Mouse (Mus musculus) midbrain, postnatal 0 days (tissue): ENCODE results near the gene Ddhd1. TPM values are rescaled to one million over a fixed set of nuclear protein-coding genes. Genes with fewer than 3 reads are reported as not detected.

Experiments
- ATAC-seq: fragments of 200-750 bp; cut with Nextera tagmentation; 2 replicates; pipeline ENCODE4 v1.8.0; 2017; ENCODE audit warnings: moderate number of reproducible peaks, mild to moderate bottlenecking, moderate TSS enrichment, moderate library complexity; ENCODE audit not compliant: low FRiP score
- DNase-seq: peaks from one replicate; pipeline ENCODE4 v3.0.0-alpha.2; 2015; ENCODE audit warnings: low spot score
- H3K27ac ChIP-seq: fragments of 300-500 bp; sonication (generic); 2 replicates; pipeline ENCODE4 v1.5.1; 2014; ENCODE audit warnings: low read depth, mild to moderate bottlenecking, low read length, mixed read lengths
- H3K27me3 ChIP-seq: fragments of 300-500 bp; sonication (generic); 2 replicates; pipeline ENCODE4 v1.6.1; 2014; ENCODE audit warnings: low read length, control low read depth, mixed read lengths; ENCODE audit not compliant: insufficient read depth
- H3K36me3 ChIP-seq: fragments of 300-500 bp; sonication (generic); 2 replicates; pipeline ENCODE4 v1.6.1; 2014; ENCODE audit warnings: low read length, control low read depth, mixed read lengths; ENCODE audit not compliant: insufficient read depth
- H3K4me1 ChIP-seq: fragments of 300-500 bp; sonication (generic); 2 replicates; pipeline ENCODE4 v1.6.1; 2014; ENCODE audit warnings: mild to moderate bottlenecking, control low read depth, antibody characterized with exemption, low read length, mixed read lengths; ENCODE audit not compliant: insufficient read depth
- H3K4me2 ChIP-seq: fragments of 300-500 bp; sonication (generic); 2 replicates; pipeline ENCODE4 v1.6.1; 2014; ENCODE audit warnings: low read depth, mild to moderate bottlenecking, low read length, mixed read lengths; ENCODE audit not compliant: poor library complexity, severe bottlenecking
- H3K4me3 ChIP-seq: fragments of 300-500 bp; sonication (generic); 2 replicates; pipeline ENCODE4 v1.5.1; 2014; ENCODE audit warnings: low read depth, mild to moderate bottlenecking, low read length, moderate library complexity
- H3K9ac ChIP-seq: fragments of 300-500 bp; sonication (generic); replicated peaks from 2 replicates; pipeline ENCODE4 v1.6.1; 2014; ENCODE audit warnings: mild to moderate bottlenecking, low read length, moderate library complexity, mixed read lengths; ENCODE audit not compliant: poor library complexity, severe bottlenecking
- H3K9me3 ChIP-seq: fragments of 300-500 bp; sonication (generic); 2 replicates; pipeline ENCODE4 v1.6.1; 2016; ENCODE audit warnings: low read length, control low read depth
- CTCF ChIP-seq: IDR thresholded peaks from 2 replicates; pipeline ENCODE4 v1.5.1; 2016; ENCODE audit warnings: antibody characterized with exemption, mild to moderate bottlenecking
- WGBS: fragments of 180-500 bp; shearing (Covaris S2); extraction: QIAGEN DNeasy Blood & Tissue Kit; methylation state at CpG from one replicate; pipeline ENCODE4 v1.1.7; 2014; 5-methylcytosine and 5-hydroxymethylcytosine counted together
- microRNA-seq: library from miRNA; unstranded; fragments of <30 nt; microRNA quantifications from one replicate; pipeline ENCODE4, GENCODE M21; 2016; ENCODE audit warnings: borderline number of aligned reads
- polyA plus RNA-seq: library from polyadenylated mRNA; unstranded; fragments of >200 nt; fragmentation: Nextera tagmentation; extraction: Ambion mirVana; gene quantifications from 2 replicates; pipeline ENCODE4 v1.2.1, GENCODE M21; 2015
- total RNA-seq: library from RNA; depleted of rRNA; stranded (reverse); fragments of >200 nt; gene quantifications from 2 replicates; pipeline ENCODE4 v1.2.3, GENCODE M21; 2014; rRNA removed

Gene Ddhd1
- total and polyA plus RNA-seq, 2 experiments from 2014 or later = 14.9 to 61.3 TPM

DNA sequence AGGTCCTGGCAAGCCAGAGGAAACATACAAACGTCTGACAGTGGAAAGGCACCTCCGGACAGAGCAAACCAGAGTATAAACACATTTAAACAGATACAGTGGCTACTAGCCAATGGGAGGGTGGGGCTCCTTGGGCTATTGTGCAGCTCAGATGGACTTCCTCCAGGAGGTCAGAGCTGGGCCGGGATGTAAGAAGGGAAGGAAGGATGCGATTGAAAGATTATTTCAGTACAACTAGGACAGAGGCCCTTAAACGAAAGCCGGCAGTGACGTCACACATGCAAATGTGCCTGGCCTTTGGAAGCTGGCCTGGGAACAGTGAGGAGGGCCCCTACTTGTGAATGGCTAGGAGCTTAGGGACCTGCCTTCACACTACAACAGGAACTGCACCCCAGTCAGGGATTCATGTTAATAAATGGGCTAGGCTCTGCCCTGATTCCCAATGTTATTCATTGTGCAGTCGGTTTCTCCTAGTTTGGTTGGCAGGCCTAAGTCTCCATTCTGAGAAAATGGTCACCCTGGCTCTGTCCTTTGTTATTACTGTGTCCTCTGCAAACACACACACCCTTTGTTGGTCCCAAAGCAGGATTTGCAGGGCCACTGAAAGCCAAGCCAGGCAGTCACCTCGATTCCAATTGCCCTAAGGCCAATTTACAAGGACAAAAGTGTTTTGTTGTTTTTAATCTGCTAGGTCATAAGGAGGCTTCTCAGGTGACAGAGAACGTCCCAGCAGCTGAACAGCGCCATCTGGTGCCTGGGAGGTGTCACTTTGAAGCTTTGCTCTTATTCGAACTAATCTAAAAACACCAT lies 118.1 kb downstream of the Ddhd1 start:
- 41% methylated on average over 12 of the region's 12 CpGs for WGBS
- Histone ChIP-seq H3K4me2 (no peak overlapping the region), H3K4me1 (no peaks in the 10 kb centered on the region), H3K4me3 (no peak overlapping the region), H3K27ac (peak overlapping the region; percentile 55; the same call in 1 of the 2 replicates), H3K27me3 (no peaks in the 10 kb centered on the region), H3K36me3 (no peaks in the 10 kb centered on the region), H3K9ac (no peak overlapping the region), H3K9me3 (no peaks in the 10 kb centered on the region)
- ATAC-seq = peak; percentile 58; the same call in 1 of the 2 replicates
- TF ChIP-seq CTCF = peak; percentile 83
- peak; percentile 78 for DNase-seq

Small RNA genes lying within 50 kb of the gene (microRNA-seq; reads per million reads assigned to microRNA genes)
- gene Mir5131 = not detected

Other genes starting within 250 kb of the Ddhd1 start
- gene Fermt2, start 128.0 kb downstream of the Ddhd1 start, total RNA-seq = 26.4 and 29.0 TPM in 2 replicates
- 66.7 and 70.0 TPM in 2 replicates for gene Fermt2, start 128.0 kb downstream of the Ddhd1 start, polyA plus RNA-seq